Mouse (Mus musculus): ENCODE data around the gene Cers6.

Cers6 gene

GRCm38 (mm10) chr2:68885206-68885605 is 24.0 kb downstream of the Cers6 start:
- no peak for DNase-seq

- DNase-seq, result peak; percentile 48
Observed at GRCm38 (mm10) chr2:68885766-68886496, 24.7 kb downstream of the Cers6 start.

GRCm38 (mm10) chr2:68886661-68887060 is 25.4 kb downstream of the Cers6 start:
- DNase-seq, result no peak

GRCm38 (mm10) chr2:68888094-68888705 is 27.0 kb downstream of the Cers6 start:
- no peak for DNase-seq

- no peak for DNase-seq
Observed at GRCm38 (mm10) chr2:68889661-68890170, 28.5 kb downstream of the Cers6 start.

GRCm38 (mm10) chr2:68892476-68892875 is 31.2 kb downstream of the Cers6 start:
- no peak for DNase-seq

GRCm38 (mm10) chr2:68895044-68895764 is 34.0 kb downstream of the Cers6 start:
- DNase-seq, result no peak

GRCm38 (mm10) chr2:68896196-68896595 is 35.0 kb downstream of the Cers6 start:
- DNase-seq, result no peak

- DNase-seq, result no peak
Observed at GRCm38 (mm10) chr2:68899770-68900521, 38.7 kb downstream of the Cers6 start.

GRCm38 (mm10) chr2:68900640-68901378 is 39.6 kb downstream of the Cers6 start:
- DNase-seq, result no peak

- DNase-seq, result no peak
Observed at GRCm38 (mm10) chr2:68901708-68902107, 40.5 kb downstream of the Cers6 start.

GRCm38 (mm10) chr2:68902546-68902945 is 41.3 kb downstream of the Cers6 start:
- DNase-seq, result no peak

- DNase-seq, result no peak
Observed at GRCm38 (mm10) chr2:68906921-68907320, 45.7 kb downstream of the Cers6 start.

- DNase-seq, result no peak
Observed at GRCm38 (mm10) chr2:68907721-68908463, 46.7 kb downstream of the Cers6 start.

- DNase-seq, result no peak
Observed at GRCm38 (mm10) chr2:68910727-68911126, 49.5 kb downstream of the Cers6 start.

GRCm38 (mm10) chr2:68911587-68912483 is 50.6 kb downstream of the Cers6 start:
- no peak for DNase-seq

GRCm38 (mm10) chr2:68915742-68916141 is 54.5 kb downstream of the Cers6 start:
- DNase-seq, result no peak

GRCm38 (mm10) chr2:68916299-68916698 is 55.1 kb downstream of the Cers6 start:
- DNase-seq, result no peak

GRCm38 (mm10) chr2:68917010-68917409 is 55.8 kb downstream of the Cers6 start:
- no peak for DNase-seq

- no peak for DNase-seq
Observed at GRCm38 (mm10) chr2:68917524-68917923, 56.3 kb downstream of the Cers6 start.

Measured in embryo, embryonic 11 days (tissue).